Mouse (Mus musculus): ENCODE measurements around the gene Prrc2b. TPM values are rescaled to one million over a fixed set of nuclear protein-coding genes. Genes with fewer than 3 reads are reported as not detected.

Prrc2b gene
- polyA plus RNA-seq, 1 experiment from 2014 or later, result 18.7 TPM

GRCm38 (mm10) chr2:32242986-32243385 is 92.1 kb downstream of the Prrc2b start:
- Histone ChIP-seq H3K4me3 (ENCODE audit: low read depth, low read length) (no peak overlapping the region), H3K4me1 (replicated peaks; ENCODE audit: control insufficient read depth, insufficient read depth) (no peaks in the 10 kb centered on the region), H3K4me2 (replicated peaks; ENCODE audit: low read depth) (no peak overlapping the region), H3K36me3 (ENCODE audit: control insufficient read depth, insufficient read depth, low read length) (peaks cover 13% of the 10 kb centered on the region), H3K27ac (replicated peaks) (no peak overlapping the region), H3K9ac (ENCODE audit: low read length) (no peak overlapping the region), H3K27me3 (ENCODE audit: control insufficient read depth, insufficient read depth, low read length) (no peaks in the 10 kb centered on the region), H3K9me3 (ENCODE audit: control insufficient read depth, low read length) (no peaks in the 10 kb centered on the region)
- ATAC-seq (ENCODE audit: low FRiP score, low TSS enrichment), result no peak
- DNase-seq (ENCODE audit: low spot score), result no peak
- 83% methylated on average over 4 of the region's 4 CpGs for WGBS
- TF ChIP-seq EP300 (optimal IDR thresholded peaks at IDR 0.05), result no peak
- no peak for TF ChIP-seq CTCF (IDR thresholded peaks at IDR 0.05; ENCODE audit: low read depth)

- DNase-seq (ENCODE audit: low spot score) (no peak), ATAC-seq (ENCODE audit: low FRiP score, low TSS enrichment) (no peak)
- Histone ChIP-seq H3K27ac (replicated peaks) (no peak overlapping the region), H3K4me2 (replicated peaks; ENCODE audit: low read depth) (no peak overlapping the region), H3K4me3 (ENCODE audit: low read depth, low read length) (no peak overlapping the region), H3K36me3 (ENCODE audit: control insufficient read depth, insufficient read depth, low read length) (peaks cover 16% of the 10 kb centered on the region), H3K9me3 (ENCODE audit: control insufficient read depth, low read length) (no peaks in the 10 kb centered on the region), H3K9ac (ENCODE audit: low read length) (no peak overlapping the region), H3K4me1 (replicated peaks; ENCODE audit: control insufficient read depth, insufficient read depth) (no peaks in the 10 kb centered on the region), H3K27me3 (ENCODE audit: control insufficient read depth, insufficient read depth, low read length) (no peaks in the 10 kb centered on the region)
- TF ChIP-seq EP300 (optimal IDR thresholded peaks at IDR 0.05), result no peak
- no peak for TF ChIP-seq CTCF (IDR thresholded peaks at IDR 0.05; ENCODE audit: low read depth)
- WGBS, result 83% methylated on average over 4 of the region's 4 CpGs
Observed at GRCm38 (mm10) chr2:32246741-32247140, 95.9 kb downstream of the Prrc2b start.

GRCm38 (mm10) chr2:32248377-32249361 is 97.8 kb downstream of the Prrc2b start:
- Histone ChIP-seq H3K9ac (ENCODE audit: low read length) (no peak overlapping the region), H3K9me3 (ENCODE audit: control insufficient read depth, low read length) (no peaks in the 10 kb centered on the region), H3K27me3 (ENCODE audit: control insufficient read depth, insufficient read depth, low read length) (no peaks in the 10 kb centered on the region), H3K36me3 (ENCODE audit: control insufficient read depth, insufficient read depth, low read length) (peaks cover 16% of the 10 kb centered on the region), H3K4me1 (replicated peaks; ENCODE audit: control insufficient read depth, insufficient read depth) (no peaks in the 10 kb centered on the region), H3K4me2 (replicated peaks; ENCODE audit: low read depth) (no peak overlapping the region), H3K27ac (replicated peaks) (no peak overlapping the region), H3K4me3 (ENCODE audit: low read depth, low read length) (no peak overlapping the region)
- DNase-seq (ENCODE audit: low spot score) (no peak), ATAC-seq (ENCODE audit: low FRiP score, low TSS enrichment) (no peak)
- WGBS, result 70% methylated on average over 10 of the region's 10 CpGs
- TF ChIP-seq CTCF (IDR thresholded peaks at IDR 0.05; ENCODE audit: low read depth) (no peak), EP300 (optimal IDR thresholded peaks at IDR 0.05) (no peak)

GRCm38 (mm10) chr2:32251791-32252527 is 101.1 kb downstream of the Prrc2b start:
- H3K9me3 ChIP-seq (ENCODE audit: control insufficient read depth, low read length), result no peaks in the 10 kb centered on the region
- no peak for TF ChIP-seq EP300 (optimal IDR thresholded peaks at IDR 0.05)
- no peak for TF ChIP-seq CTCF (IDR thresholded peaks at IDR 0.05; ENCODE audit: low read depth)
- H3K4me3 ChIP-seq (ENCODE audit: low read depth, low read length), result no peak overlapping the region
- H3K36me3 ChIP-seq (ENCODE audit: control insufficient read depth, insufficient read depth, low read length), result peaks cover 24% of the 10 kb centered on the region
- WGBS, result 51% methylated on average over 12 of the region's 12 CpGs
- DNase-seq (ENCODE audit: low spot score) (no peak), ATAC-seq (ENCODE audit: low FRiP score, low TSS enrichment) (no peak)
- no peaks in the 10 kb centered on the region for H3K27me3 ChIP-seq (ENCODE audit: control insufficient read depth, insufficient read depth, low read length)
- H3K4me1 ChIP-seq (replicated peaks; ENCODE audit: control insufficient read depth, insufficient read depth), result no peaks in the 10 kb centered on the region
- H3K9ac ChIP-seq (ENCODE audit: low read length), result no peak overlapping the region
- no peak overlapping the region for H3K4me2 ChIP-seq (replicated peaks; ENCODE audit: low read depth)
- no peak overlapping the region for H3K27ac ChIP-seq (replicated peaks)

- H3K9me3 ChIP-seq (ENCODE audit: control insufficient read depth, low read length), result no peaks in the 10 kb centered on the region
- peaks cover 26% of the 10 kb centered on the region for H3K36me3 ChIP-seq (ENCODE audit: control insufficient read depth, insufficient read depth, low read length)
- H3K4me2 ChIP-seq (replicated peaks; ENCODE audit: low read depth), result no peak overlapping the region
- ATAC-seq (ENCODE audit: low FRiP score, low TSS enrichment), result no peak
- 74% methylated on average over 5 of the region's 5 CpGs for WGBS
- H3K4me3 ChIP-seq (ENCODE audit: low read depth, low read length), result no peak overlapping the region
- no peak overlapping the region for H3K27ac ChIP-seq (replicated peaks)
- no peaks in the 10 kb centered on the region for H3K4me1 ChIP-seq (replicated peaks; ENCODE audit: control insufficient read depth, insufficient read depth)
- no peak for DNase-seq (ENCODE audit: low spot score)
- no peak for TF ChIP-seq CTCF (IDR thresholded peaks at IDR 0.05; ENCODE audit: low read depth)
- TF ChIP-seq EP300 (optimal IDR thresholded peaks at IDR 0.05), result no peak
- no peaks in the 10 kb centered on the region for H3K27me3 ChIP-seq (ENCODE audit: control insufficient read depth, insufficient read depth, low read length)
- H3K9ac ChIP-seq (ENCODE audit: low read length), result no peak overlapping the region
Observed at GRCm38 (mm10) chr2:32252658-32253057, 101.8 kb downstream of the Prrc2b start.

Data from stomach, postnatal 0 days (tissue).